Mouse (Mus musculus) forebrain, postnatal 0 days (tissue): ENCODE data around the gene Lgals8. TPM values are rescaled to one million over a fixed set of nuclear protein-coding genes. Genes with fewer than 3 reads are reported as not detected.

Experiments used
- ATAC-seq: fragments of 200-750 bp; cut with Nextera tagmentation; 2 replicates; pipeline ENCODE4 v1.8.0; 2017; ENCODE audit warnings: mild to moderate bottlenecking, moderate library complexity
- DNase-seq: peaks from one replicate; pipeline ENCODE4 v3.0.0-alpha.2; 2015
- H3K27ac ChIP-seq: fragments of 300-500 bp; sonication (generic); 2 replicates; pipeline ENCODE4 v1.5.1; 2014; ENCODE audit warnings: low read depth, mild to moderate bottlenecking, antibody characterized with exemption, low read length, moderate library complexity, mixed read lengths
- H3K27me3 ChIP-seq: fragments of 300-500 bp; sonication (generic); 2 replicates; pipeline ENCODE4 v1.6.1; 2014; ENCODE audit warnings: mild to moderate bottlenecking, low read length, mixed read lengths; ENCODE audit not compliant: insufficient read depth
- H3K36me3 ChIP-seq: fragments of 300-500 bp; sonication (generic); 2 replicates; pipeline ENCODE4 v1.6.1; 2014; ENCODE audit warnings: mild to moderate bottlenecking, moderate library complexity; ENCODE audit not compliant: insufficient read depth
- H3K4me1 ChIP-seq: fragments of 300-500 bp; sonication (generic); 2 replicates; pipeline ENCODE4 v1.6.1; 2014; ENCODE audit warnings: antibody characterized with exemption; ENCODE audit not compliant: insufficient read depth
- H3K4me2 ChIP-seq: fragments of 300-500 bp; sonication (generic); 2 replicates; pipeline ENCODE4 v1.6.1; 2014; ENCODE audit warnings: low read depth, mild to moderate bottlenecking, moderate library complexity
- H3K4me3 ChIP-seq: fragments of 300-500 bp; sonication (generic); 2 replicates; pipeline ENCODE4 v1.5.1; 2014; ENCODE audit warnings: low read depth, low read length, mixed read lengths
- H3K9ac ChIP-seq: fragments of 300-500 bp; sonication (generic); 2 replicates; pipeline ENCODE4 v1.6.1; 2014; ENCODE audit warnings: mild to moderate bottlenecking
- H3K9me3 ChIP-seq: fragments of 300-500 bp; sonication (generic); 2 replicates; pipeline ENCODE4 v1.6.1; 2016; ENCODE audit warnings: low read length
- CTCF ChIP-seq: sonication (generic); IDR thresholded peaks from 2 replicates; pipeline ENCODE4 v1.5.1; 2016; ENCODE audit warnings: antibody characterized with exemption, control low read depth, low read depth
- WGBS: fragments of 180-500 bp; shearing (Covaris S2); extraction: QIAGEN DNeasy Blood & Tissue Kit; methylation state at CpG from one replicate; pipeline ENCODE4 v1.1.7; 2014; 5-methylcytosine and 5-hydroxymethylcytosine counted together
- polyA plus RNA-seq: library from polyadenylated mRNA; unstranded; fragments of >200 nt; fragmentation: Nextera tagmentation; extraction: Ambion mirVana; gene quantifications from 2 replicates; pipeline ENCODE4 v1.2.1, GENCODE M21; 2015
- total RNA-seq: library from RNA; depleted of rRNA; stranded (reverse); fragments of >200 nt; gene quantifications from 2 replicates; pipeline ENCODE4 v1.2.3, GENCODE M21; 2014

Lgals8 gene
- total and polyA plus RNA-seq, 2 experiments from 2014 or later, result 19.2 to 20.2 TPM

DNA sequence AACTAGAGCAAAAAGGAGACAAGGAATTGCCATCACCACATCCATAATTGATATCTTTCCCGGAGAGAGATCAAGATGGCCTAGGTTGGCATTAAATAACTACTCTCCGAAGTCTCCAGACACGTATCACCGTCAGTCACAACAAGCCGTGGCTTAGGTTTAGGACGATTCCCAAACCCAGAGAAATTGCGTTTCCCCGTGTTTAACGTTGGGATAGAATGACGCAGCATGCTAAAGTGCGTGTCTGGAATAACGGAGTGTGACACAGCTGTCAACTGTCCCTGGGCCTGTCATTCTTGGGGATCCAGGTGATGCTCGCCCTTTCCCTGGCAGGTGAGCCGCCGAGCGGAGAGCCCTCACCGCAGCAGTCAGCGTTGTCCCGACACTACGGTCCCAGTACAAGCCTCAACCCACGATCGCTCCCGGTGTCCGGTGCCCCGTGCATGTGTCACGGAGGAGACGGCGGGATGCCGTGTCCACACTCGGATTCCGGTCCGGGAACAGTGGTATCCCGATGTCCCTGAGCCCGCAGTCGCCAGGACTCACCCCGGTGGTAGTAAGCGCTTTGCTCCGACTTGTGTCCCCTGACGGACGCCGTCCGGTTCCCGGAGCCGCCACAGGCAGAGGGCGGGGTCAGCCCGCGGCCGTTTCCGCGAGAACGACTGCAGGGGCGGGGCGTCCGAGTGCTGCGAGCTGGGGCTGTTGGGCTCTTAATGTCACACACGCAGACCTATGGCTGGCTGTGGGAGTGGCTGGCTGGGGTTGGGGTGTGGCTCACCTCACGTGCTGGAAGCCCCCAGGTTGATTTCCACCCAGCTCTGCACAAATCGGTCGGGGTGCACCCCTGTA lies 3.6 kb downstream of the Lgals8 start:
- Histone ChIP-seq H3K4me1 (peaks cover 10% of the 10 kb centered on the region), H3K4me3 (peak overlapping the region; percentile 76), H3K27ac (peak overlapping the region; percentile 62), H3K36me3 (0 out of 2 replicates have a peak, but pooled peaks cover 3% of the 10 kb centered on the region), H3K9ac (peak overlapping the region; percentile 75), H3K4me2 (peak overlapping the region; percentile 86), H3K27me3 (no peaks in the 10 kb centered on the region), H3K9me3 (no peaks in the 10 kb centered on the region)
- no peak; the same call in 1 of the 2 replicates for TF ChIP-seq CTCF
- DNase-seq, result peak; percentile 85
- under 1% methylated on average over 59 of the region's 59 CpGs for WGBS
- peak; percentile 95 for ATAC-seq

DNA sequence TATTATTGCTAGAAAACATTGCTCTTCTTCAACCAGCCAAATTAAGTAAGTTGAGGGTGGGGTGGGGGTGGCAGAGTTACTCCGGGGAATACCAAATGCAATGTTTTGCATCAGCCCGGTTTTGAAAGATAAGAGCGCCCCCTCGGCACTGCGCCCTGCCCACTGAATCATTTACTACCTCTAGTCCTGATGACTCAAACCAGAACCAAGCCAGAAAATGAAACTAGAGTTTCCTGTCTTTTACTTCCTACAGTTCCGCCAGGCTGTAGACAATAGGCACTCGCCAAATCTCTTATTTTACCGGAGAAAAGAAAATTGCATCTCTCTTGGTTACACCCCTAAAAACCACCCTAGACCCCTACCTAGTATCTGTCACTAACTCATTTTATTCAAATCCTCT lies 4.3 kb downstream of the Lgals8 start:
- Histone ChIP-seq H3K4me2 (peak overlapping the region; percentile 86), H3K4me3 (peak overlapping the region; percentile 76), H3K9me3 (no peaks in the 10 kb centered on the region), H3K27me3 (no peaks in the 10 kb centered on the region), H3K27ac (peak overlapping the region; percentile 62; the same call in 1 of the 2 replicates), H3K36me3 (0 out of 2 replicates have a peak, but pooled peaks cover 3% of the 10 kb centered on the region), H3K4me1 (peaks cover 10% of the 10 kb centered on the region), H3K9ac (peak overlapping the region; percentile 75)
- WGBS, result 2% methylated on average over 8 of the region's 8 CpGs
- peak; percentile 39 for TF ChIP-seq CTCF
- ATAC-seq (peak; percentile 3), DNase-seq (no peak)

DNA sequence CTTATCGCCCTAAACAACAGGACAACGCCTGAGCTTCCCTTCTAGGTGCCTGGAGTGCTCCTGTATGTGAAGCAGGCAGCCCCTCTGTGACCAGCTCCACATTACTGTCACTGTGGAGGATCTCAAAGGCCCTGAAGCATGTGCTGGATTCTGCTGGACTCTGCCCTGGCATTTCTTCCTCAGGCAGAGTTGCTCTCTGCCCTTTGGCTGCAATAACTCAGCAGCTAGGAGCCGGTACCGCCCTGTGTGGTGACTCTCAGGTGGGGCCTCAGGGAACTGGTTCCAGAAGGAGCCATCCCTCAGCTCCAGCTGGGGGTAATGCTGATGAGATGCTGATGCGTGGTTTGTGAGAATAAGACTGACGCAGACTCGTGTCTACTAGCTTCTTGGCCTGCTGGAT lies 8.0 kb downstream of the Lgals8 start:
- H3K4me1 ChIP-seq, result peaks cover 10% of the 10 kb centered on the region
- H3K4me2 ChIP-seq, result no peak overlapping the region
- no peak for ATAC-seq
- no peak for DNase-seq
- no peak overlapping the region for H3K4me3 ChIP-seq
- WGBS, result 86% methylated on average over 7 of the region's 7 CpGs
- peaks cover 18% of the 10 kb centered on the region for H3K36me3 ChIP-seq
- no peaks in the 10 kb centered on the region for H3K27me3 ChIP-seq
- H3K9ac ChIP-seq, result no peak overlapping the region
- no peaks in the 10 kb centered on the region for H3K9me3 ChIP-seq
- no peak for TF ChIP-seq CTCF
- H3K27ac ChIP-seq, result no peak overlapping the region

DNA sequence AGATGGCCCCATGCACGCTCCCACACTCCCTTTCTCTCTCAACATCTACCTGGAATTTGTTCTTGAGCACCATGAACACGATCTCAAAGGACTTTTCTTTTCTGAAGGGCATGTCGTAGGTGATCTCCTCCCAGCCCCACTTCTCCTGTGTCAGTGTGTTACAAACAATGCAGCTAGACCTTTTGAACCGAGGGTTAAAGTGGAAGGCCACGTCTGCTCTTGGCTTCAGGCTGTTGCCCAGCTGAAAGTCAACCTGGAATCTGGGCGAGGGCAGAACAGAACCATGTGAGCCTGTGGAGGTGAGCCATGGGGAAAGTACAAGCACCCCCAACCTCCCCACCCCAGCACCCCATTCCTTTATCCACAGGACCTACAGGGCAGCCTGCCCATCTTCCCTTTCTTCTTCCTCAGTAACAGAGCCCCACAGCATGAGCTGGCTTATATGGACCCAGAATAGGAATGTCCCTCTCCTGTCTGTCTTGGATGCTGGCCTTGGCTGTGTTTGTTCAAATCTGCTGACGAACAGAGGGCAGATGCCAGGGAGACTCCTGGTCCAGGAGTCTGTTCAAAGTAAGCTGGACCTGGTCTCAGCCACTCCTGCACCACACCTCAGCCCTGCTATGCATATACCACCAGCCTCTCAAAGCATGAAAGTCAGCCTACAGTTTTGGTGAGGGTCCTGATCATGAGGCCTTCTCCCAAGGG lies 9.9 kb downstream of the Lgals8 start:
- no peak for ATAC-seq
- 77% methylated on average over 7 of the region's 7 CpGs for whole genome bisulfite sequencing
- no peak overlapping the region for H3K4me2 ChIP-seq
- H3K4me3 ChIP-seq, result no peak overlapping the region
- no peak overlapping the region for H3K9ac ChIP-seq
- DNase-seq, result no peak
- peaks cover 3% of the 10 kb centered on the region; the same call in 1 of the 2 replicates for H3K4me1 ChIP-seq
- H3K27me3 ChIP-seq, result no peaks in the 10 kb centered on the region
- TF ChIP-seq CTCF, result no peak
- H3K27ac ChIP-seq, result no peak overlapping the region
- H3K9me3 ChIP-seq, result no peaks in the 10 kb centered on the region
- H3K36me3 ChIP-seq, result peaks cover 22% of the 10 kb centered on the region

DNA sequence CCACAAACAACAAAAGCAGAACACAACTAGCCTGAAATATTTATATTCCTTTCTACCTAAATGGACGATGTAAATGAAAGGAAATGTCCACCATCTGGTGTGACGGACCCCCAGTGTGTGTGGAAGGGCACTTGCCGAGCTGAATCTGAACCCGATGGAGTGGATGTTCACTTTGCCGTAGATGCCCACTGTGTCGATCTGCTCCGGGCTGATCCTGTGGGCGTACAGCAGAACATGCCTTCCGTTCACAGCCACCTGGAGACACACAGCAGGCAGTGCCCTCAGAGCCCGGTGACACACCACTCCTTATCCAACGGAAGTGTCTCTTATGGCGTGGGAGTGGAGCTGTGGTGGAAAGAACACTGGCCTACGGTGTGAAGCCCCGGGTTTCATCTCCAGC lies 11.6 kb downstream of the Lgals8 start:
- H3K36me3 ChIP-seq, result peaks cover 22% of the 10 kb centered on the region
- no peaks in the 10 kb centered on the region for H3K9me3 ChIP-seq
- no peak for TF ChIP-seq CTCF
- H3K4me3 ChIP-seq, result no peak overlapping the region
- 90% methylated on average over 14 of the region's 14 CpGs for WGBS
- no peak overlapping the region for H3K4me2 ChIP-seq
- no peak overlapping the region for H3K9ac ChIP-seq
- ATAC-seq (no peak), DNase-seq (no peak)
- H3K27me3 ChIP-seq, result no peaks in the 10 kb centered on the region
- no peak overlapping the region for H3K27ac ChIP-seq
- no peaks in the 10 kb centered on the region for H3K4me1 ChIP-seq

DNA sequence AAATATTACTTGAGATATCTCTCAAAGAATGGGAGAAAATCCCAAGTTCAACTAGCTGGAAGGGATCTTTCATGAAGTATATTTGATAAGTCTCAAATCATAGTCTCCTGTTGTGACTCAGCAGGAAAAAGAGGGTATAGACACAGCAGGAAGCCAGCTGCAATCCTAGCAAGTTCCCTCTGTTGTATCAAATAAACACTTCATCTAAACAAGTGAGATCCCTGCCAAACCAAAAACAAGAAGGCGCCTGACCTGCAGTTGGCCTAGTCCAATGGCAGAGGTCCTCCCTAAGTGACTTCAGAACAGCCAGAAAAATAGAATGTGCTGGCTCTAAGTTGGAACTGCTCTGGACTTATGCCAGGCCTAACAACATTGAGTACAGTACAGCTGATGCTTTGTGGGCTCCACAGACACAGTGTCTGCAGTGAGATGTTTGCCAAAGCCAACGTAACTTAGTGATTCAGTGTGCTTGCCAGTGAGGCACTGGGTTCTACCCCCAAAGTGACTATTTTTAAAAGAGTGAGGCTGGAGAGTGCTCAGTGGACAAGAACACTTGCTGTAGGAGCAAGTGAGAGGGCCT lies 22.6 kb downstream of the Lgals8 start:
- Histone ChIP-seq H3K9ac (no peak overlapping the region), H3K27me3 (no peaks in the 10 kb centered on the region), H3K4me3 (no peak overlapping the region), H3K4me2 (no peak overlapping the region), H3K4me1 (no peaks in the 10 kb centered on the region), H3K27ac (no peak overlapping the region; the same call in 1 of the 2 replicates), H3K9me3 (no peaks in the 10 kb centered on the region), H3K36me3 (peaks cover 46% of the 10 kb centered on the region)
- DNase-seq, result peak; percentile 45
- 60% methylated on average over 2 of the region's 2 CpGs for WGBS
- no peak for TF ChIP-seq CTCF
- ATAC-seq, result peak; percentile 78
